Mouse (Mus musculus) G1E (cell line): ENCODE results near the gene Prkaca.

ENCODE experiments used
- GATA1 ChIP-seq: IDR thresholded peaks from 2 replicates; pipeline ENCODE4 v1.6.1; 2012; ENCODE audit warnings: borderline replicate concordance, low read length, inconsistent platforms, mixed read lengths
- TAL1 ChIP-seq: conservative IDR thresholded peaks from 2 replicates; pipeline ENCODE4 v1.6.1; 2012; ENCODE audit warnings: low read depth, low read length, inconsistent platforms, mixed read lengths

DNA sequence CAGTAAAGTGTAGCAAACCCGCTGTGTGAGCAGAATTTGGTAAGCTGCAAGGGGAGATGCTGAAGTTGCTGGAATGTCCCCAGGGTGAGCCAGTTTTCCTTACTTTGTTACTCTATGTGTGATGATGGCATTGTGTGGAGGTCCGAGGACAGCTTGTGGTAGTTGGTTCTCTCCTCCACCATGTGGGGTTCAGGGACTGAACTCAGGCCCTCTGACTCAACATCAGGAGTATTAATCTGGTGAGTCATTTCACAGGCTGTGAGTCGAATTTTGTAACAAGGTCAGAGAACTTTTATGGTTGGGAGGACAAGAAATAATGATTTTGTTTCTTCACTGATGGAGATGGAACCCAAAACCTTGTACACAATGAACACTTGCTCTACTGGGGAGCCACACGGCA, 60.0 kb downstream of the Prkaca start:
- TF ChIP-seq TAL1 (no peak), GATA1 (no peak)
